Mouse (Mus musculus) kidney, postnatal 14 days (tissue): ENCODE results near the gene 1700025G04Rik.

Experiments
- DNase-seq: peaks from one replicate; pipeline ENCODE4 v3.0.0; 2022; ENCODE audit warnings: mixed read lengths

Gene 1700025G04Rik

GRCm38 (mm10) chr1:151957669-151958068, 132.3 kb downstream of the 1700025G04Rik start:
- DNase-seq = no peak

- no peak for DNase-seq
These were observed 134.1 kb downstream of the 1700025G04Rik start for GRCm38 (mm10) chr1:151955866-151956265.

GRCm38 (mm10) chr1:151953563-151953962, 136.4 kb downstream of the 1700025G04Rik start:
- DNase-seq = peak; percentile 79

GRCm38 (mm10) chr1:151948065-151948464, 141.9 kb downstream of the 1700025G04Rik start:
- DNase-seq = no peak

GRCm38 (mm10) chr1:151947571-151947970, 142.4 kb downstream of the 1700025G04Rik start:
- no peak for DNase-seq

GRCm38 (mm10) chr1:151944457-151945223, 145.3 kb downstream of the 1700025G04Rik start:
- DNase-seq = no peak

GRCm38 (mm10) chr1:151943681-151944237, 146.2 kb downstream of the 1700025G04Rik start:
- DNase-seq = no peak

- DNase-seq = no peak
These were observed 146.8 kb downstream of the 1700025G04Rik start for GRCm38 (mm10) chr1:151942972-151943654.

- DNase-seq = no peak
These were observed 149.9 kb downstream of the 1700025G04Rik start for GRCm38 (mm10) chr1:151939987-151940386.

- DNase-seq = no peak
These were observed 150.4 kb downstream of the 1700025G04Rik start for GRCm38 (mm10) chr1:151939510-151939909.

- no peak for DNase-seq
These were observed 156.3 kb downstream of the 1700025G04Rik start for GRCm38 (mm10) chr1:151933605-151934004.

- no peak for DNase-seq
These were observed 163.1 kb downstream of the 1700025G04Rik start for GRCm38 (mm10) chr1:151926826-151927225.

GRCm38 (mm10) chr1:151926141-151926540, 163.8 kb downstream of the 1700025G04Rik start:
- no peak for DNase-seq

GRCm38 (mm10) chr1:151925738-151926137, 164.2 kb downstream of the 1700025G04Rik start:
- no peak for DNase-seq

GRCm38 (mm10) chr1:151918806-151919357, 171.0 kb downstream of the 1700025G04Rik start:
- DNase-seq = no peak

- no peak for DNase-seq
These were observed 172.2 kb downstream of the 1700025G04Rik start for GRCm38 (mm10) chr1:151917736-151918135.

- DNase-seq = no peak
These were observed 175.4 kb downstream of the 1700025G04Rik start for GRCm38 (mm10) chr1:151914494-151914893.

GRCm38 (mm10) chr1:151907014-151907413, 182.9 kb downstream of the 1700025G04Rik start:
- no peak for DNase-seq

- DNase-seq = no peak
These were observed 189.1 kb downstream of the 1700025G04Rik start for GRCm38 (mm10) chr1:151900706-151901360.

GRCm38 (mm10) chr1:151899964-151900363, 190.0 kb downstream of the 1700025G04Rik start:
- DNase-seq = no peak

GRCm38 (mm10) chr1:151895406-151895805, 194.5 kb downstream of the 1700025G04Rik start:
- no peak for DNase-seq

GRCm38 (mm10) chr1:151893976-151894375, 195.9 kb downstream of the 1700025G04Rik start:
- DNase-seq = peak; percentile 17

GRCm38 (mm10) chr1:151892008-151892407, 197.9 kb downstream of the 1700025G04Rik start:
- DNase-seq = no peak
